Mouse (Mus musculus) embryo, embryonic 10.5 days (tissue): ENCODE data around the gene Btbd35f2.
"Not testable (repeated sequence)": the region's sequence is repeated elsewhere in the genome, so short reads cannot be mapped to it uniquely, and the experiment has no call there.

Experiments used
- DNase-seq: peaks from one replicate; pipeline ENCODE4 v3.0.0-alpha.2; 2015; ENCODE audit warnings: low spot score

Btbd35f2 gene

GRCm38 (mm10) chrX:32278094-32278493 lies at the start of gene Btbd35f2:
Gene Btbd35f2, plus strand, starts transcription at chrX:32278394.
- not testable (repeated sequence) for DNase-seq
